Comparison of ENCODE assay signal across 22 mouse cellular contexts in genomic region chr5:142406401-142406800, GRCm38 (mm10). TPM values are rescaled to one million over a fixed set of nuclear protein-coding genes. Genes with fewer than 3 reads are reported as not detected.
A peak's percentile ranks its signal among the peaks of the same experiment; 100 is the strongest.
DNase-seq lines count a peak whose midpoint lies in the region; ATAC-seq and TF ChIP-seq lines count a peak whose summit lies in the region.
"Had no signal": no experiment of that assay in that cellular context is flagged by ENCODE, and none has a peak within 500 bp of the region (broad histone marks: within the 10 kb centered on the region; RNA-seq: fewer than 3 reads in every experiment).

No protein-coding gene starts in this region.

- H3K4me3 ChIP-seq in cerebellum, adult 2 months (replicated peaks; ENCODE audit: insufficient read depth, low read depth, low read length) = no peak overlapping the region
- no peak overlapping the region for H3K4me3 ChIP-seq in layer of hippocampus, adult 2 months
- no peak overlapping the region for H3K4me3 ChIP-seq in stomach, embryonic 16.5 days (replicated peaks; ENCODE audit: low read length)
- H3K4me3 ChIP-seq: embryonic facial prominence, embryonic 15.5 days; erythroblast, embryonic 14.5 days; forebrain, embryonic 10.5 days; gastrocnemius, adult 2 months; hindbrain, embryonic 12.5 days had no signal

- no peak overlapping the region for H3K27ac ChIP-seq in cerebellum, adult 2 months (ENCODE audit: insufficient read depth, low read length)
- H3K27ac ChIP-seq in layer of hippocampus, adult 2 months = peak overlapping the region; percentile 89; the same call in 1 of the 2 replicates
- no peak overlapping the region for H3K27ac ChIP-seq in stomach, embryonic 16.5 days (ENCODE audit: low read length)
- H3K27ac ChIP-seq: embryonic facial prominence, embryonic 15.5 days; forebrain, embryonic 10.5 days; gastrocnemius, adult 2 months; hindbrain, embryonic 12.5 days had no signal

- 91% methylated on average over 7 of the region's 7 CpGs for WGBS in cerebellum, adult 2 months
- WGBS in stomach, embryonic 16.5 days = 70% methylated on average over 7 of the region's 7 CpGs

- DNase-seq in cerebellum, adult 9-10 months = peak; percentile 5
- no peak for DNase-seq in cerebellum, adult 2 months
- DNase-seq in layer of hippocampus, adult 2 months (ENCODE audit: low spot score in 2 of 2) = no peak
- no peak for DNase-seq in layer of hippocampus, adult 8-10 months (ENCODE audit: low spot score in 2 of 2)
- DNase-seq in CD4-positive helper T cell, adult 2 months (ENCODE audit: low read depth, low spot score) = peak; percentile 58
- no peak for DNase-seq in thymus, postnatal 36 days
- DNase-seq: adrenal gland, postnatal 10 days; cerebellum, adult 11 months; cerebellum, adult 9-11 months; cerebellum, postnatal 36 days; gastrocnemius, adult 2 months; gastrocnemius, postnatal 25 days; heart, postnatal 10 days; heart, postnatal 4 days had no signal

- TF ChIP-seq CTCF in cerebellum, adult 2 months (IDR thresholded peaks at IDR 0.05; ENCODE audit: borderline replicate concordance, insufficient read depth, low read depth, low read length) = no peak
- no peak for TF ChIP-seq CTCF in layer of hippocampus, adult 2 months (conservative IDR thresholded peaks at IDR 0.05)

- peak overlapping the region; percentile 35; the same call in 1 of the 2 replicates for H3K9ac ChIP-seq in stomach, embryonic 16.5 days (ENCODE audit: low read length)
- H3K9ac ChIP-seq: embryonic facial prominence, embryonic 15.5 days; hindbrain, embryonic 12.5 days had no signal

- peaks cover 37% of the 10 kb centered on the region for H3K4me1 ChIP-seq in cerebellum, adult 2 months (ENCODE audit: control insufficient read depth, insufficient read depth, low read length)
- H3K4me1 ChIP-seq in stomach, embryonic 16.5 days (ENCODE audit: control insufficient read depth, insufficient read depth, low read length) = peaks cover 40% of the 10 kb centered on the region

- H3K9me3 ChIP-seq in stomach, embryonic 16.5 days (replicated peaks; ENCODE audit: control insufficient read depth, low read length) = no peaks in the 10 kb centered on the region
- H3K9me3 ChIP-seq: embryonic facial prominence, embryonic 15.5 days; forebrain, embryonic 10.5 days; G1E; hindbrain, embryonic 12.5 days had no signal

- H3K36me3 ChIP-seq in stomach, embryonic 16.5 days (ENCODE audit: control insufficient read depth, insufficient read depth, low read length) = no peaks in the 10 kb centered on the region

- no peak for TF ChIP-seq POLR2A in cerebellum, adult 2 months (IDR thresholded peaks at IDR 0.05; ENCODE audit: borderline replicate concordance, insufficient read depth, low read length)

- H3K27me3 ChIP-seq in cerebellum, adult 2 months (ENCODE audit: control insufficient read depth, insufficient read depth, low read length) = no peaks in the 10 kb centered on the region
- H3K27me3 ChIP-seq in stomach, embryonic 16.5 days (ENCODE audit: control insufficient read depth, insufficient read depth, low read length) = no peaks in the 10 kb centered on the region
- H3K27me3 ChIP-seq: embryonic facial prominence, embryonic 15.5 days; hindbrain, embryonic 12.5 days had no signal

- ATAC-seq in stomach, embryonic 16.5 days (ENCODE audit: insufficient read depth, low FRiP score) = no peak
- ATAC-seq: forebrain, embryonic 14.5 days; hindbrain, embryonic 16.5 days had no signal

- H3K4me2 ChIP-seq in stomach, embryonic 16.5 days (ENCODE audit: low read depth, low read length) = no peak overlapping the region
- H3K4me2 ChIP-seq: embryonic facial prominence, embryonic 15.5 days; hindbrain, embryonic 12.5 days had no signal

RNA-seq across cellular contexts. Expression of gene Foxk1, which starts 5.1 kb away (rescaled TPM):
- 14.2 and 15.4 TPM in 2 replicates for polyA plus RNA-seq in cerebellum, adult 2 months (2012; rRNA removed)
- 10 to 100 TPM; 53.0 to 60.3 TPM for total RNA-seq in layer of hippocampus, adult 2 months (2021)
- total RNA-seq in layer of hippocampus, adult 8-10 months (2022) = 10 to 100 TPM; 45.5 to 49.7 (median 48.7) TPM
- 3.5 and 3.7 TPM in 2 replicates for polyA plus RNA-seq in stomach, embryonic 16.5 days (2015; fragmentation: Nextera tagmentation; extraction: Ambion mirVana)

RNA-seq across cellular contexts. Expression of gene Ap5z1, which starts 57.3 kb away (rescaled TPM):
- 30.3 and 32.7 TPM in 2 replicates for polyA plus RNA-seq in cerebellum, adult 2 months (2012; rRNA removed)
- 10 to 100 TPM; 24.4 to 31.3 TPM for total RNA-seq in layer of hippocampus, adult 2 months (2021)
- total RNA-seq in layer of hippocampus, adult 8-10 months (2022) = 10 to 100 TPM; 22.8 to 30.2 (median 26.2) TPM
- 9.5 and 10.4 TPM in 2 replicates for polyA plus RNA-seq in stomach, embryonic 16.5 days (2015; fragmentation: Nextera tagmentation; extraction: Ambion mirVana)

Comparison
In these comparisons a context has a peak if more than half of its experiments do, and no peak if none do; other contexts are left out.
1. DNase-seq: peak in cerebellum, adult 9-10 months (single experiment) and CD4-positive helper T cell, adult 2 months (single experiment); none in cerebellum, adult 2 months (0 of 2), layer of hippocampus, adult 2 months (0 of 2), layer of hippocampus, adult 8-10 months (0 of 2) and thymus, postnatal 36 days (0 of 2).